Mouse (Mus musculus) erythroblast, adult 5-6 weeks (primary cell): ENCODE results near the gene En2. TPM values are rescaled to one million over a fixed set of nuclear protein-coding genes. Genes with fewer than 3 reads are reported as not detected.

Experiments used
- ATAC-seq: replicated peaks from 2 replicates; pipeline ENCODE4 v1.8.0; 2016; ENCODE audit warnings: moderate number of reproducible peaks, mild to moderate bottlenecking, moderate TSS enrichment, inconsistent platforms; ENCODE audit not compliant: poor library complexity, low FRiP score, severe bottlenecking
- total RNA-seq, 2 experiments: library from RNA; stranded (forward) in 1 of 2; stranded (reverse) in 1 of 2; fragments of 150-400 nt in 1 of 2; fragments of 200-764, 138-1000 nt in 1 of 2; gene quantifications; 2 replicates each; pipeline versions ENCODE4 v1.2.3 to v1.2.4; 2015 to 2017; ENCODE audit warnings: low replicate concordance in 2 of 2

The En2 gene
- total RNA-seq, 2 experiments from 2014 or later, result not detected

DNA sequence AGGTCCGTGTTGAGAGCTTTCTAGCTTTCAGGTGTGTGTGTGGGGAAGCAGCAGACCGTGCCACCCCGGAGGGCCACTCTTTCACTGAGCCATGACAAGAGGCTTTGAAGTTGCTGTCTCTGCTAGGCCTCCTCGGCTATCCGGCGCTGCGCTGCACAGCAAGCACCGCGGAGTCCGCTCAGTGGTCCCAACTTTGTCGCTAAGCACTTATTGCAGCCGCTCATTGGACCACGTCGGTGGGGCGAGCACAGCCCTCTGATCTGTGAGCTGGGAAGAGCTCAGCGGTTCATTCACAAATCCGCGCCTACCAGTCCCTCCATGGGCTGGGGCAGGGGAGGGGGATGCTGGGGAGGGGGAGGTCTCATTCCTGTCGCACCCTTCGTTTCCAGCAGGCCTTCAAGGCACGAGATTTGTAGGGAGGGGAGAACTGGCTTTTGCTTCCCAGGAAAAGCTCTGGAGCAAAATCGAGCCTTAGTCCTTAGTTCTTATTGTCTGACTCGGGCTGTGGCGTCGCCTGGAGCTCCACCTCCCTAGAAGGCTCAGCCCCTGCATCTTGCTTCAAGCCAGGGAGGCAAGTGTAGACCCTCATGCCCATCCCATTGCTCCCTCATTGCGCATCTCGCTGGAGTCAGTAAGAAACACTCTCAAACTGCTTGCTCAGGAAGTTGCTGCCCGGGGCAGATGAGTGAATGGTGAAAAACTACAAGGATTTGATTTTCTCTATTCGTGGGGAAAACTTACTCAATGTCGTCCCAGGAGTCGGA is 7.0 kb upstream of the En2 start:
- no peak for ATAC-seq

DNA sequence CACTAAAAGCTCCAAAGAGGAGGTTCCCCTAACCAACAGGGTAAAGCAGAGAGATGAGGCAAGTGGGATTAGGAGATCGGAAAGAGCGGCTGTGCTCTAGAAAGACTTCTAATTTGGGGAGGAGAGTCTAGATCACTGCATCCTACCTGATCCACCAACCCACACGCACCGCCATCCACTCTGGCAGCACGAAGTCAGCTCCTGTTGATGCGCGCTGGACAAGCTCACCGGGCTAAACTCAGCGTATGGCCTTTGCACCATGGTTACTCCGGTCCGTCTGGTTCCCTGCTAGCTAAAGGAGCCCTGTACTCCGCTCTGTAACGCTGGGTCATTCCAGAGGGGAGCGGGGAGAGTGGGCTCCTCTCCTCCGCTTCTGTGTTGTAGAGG is 6.4 kb upstream of the En2 start:
- no peak for ATAC-seq

DNA sequence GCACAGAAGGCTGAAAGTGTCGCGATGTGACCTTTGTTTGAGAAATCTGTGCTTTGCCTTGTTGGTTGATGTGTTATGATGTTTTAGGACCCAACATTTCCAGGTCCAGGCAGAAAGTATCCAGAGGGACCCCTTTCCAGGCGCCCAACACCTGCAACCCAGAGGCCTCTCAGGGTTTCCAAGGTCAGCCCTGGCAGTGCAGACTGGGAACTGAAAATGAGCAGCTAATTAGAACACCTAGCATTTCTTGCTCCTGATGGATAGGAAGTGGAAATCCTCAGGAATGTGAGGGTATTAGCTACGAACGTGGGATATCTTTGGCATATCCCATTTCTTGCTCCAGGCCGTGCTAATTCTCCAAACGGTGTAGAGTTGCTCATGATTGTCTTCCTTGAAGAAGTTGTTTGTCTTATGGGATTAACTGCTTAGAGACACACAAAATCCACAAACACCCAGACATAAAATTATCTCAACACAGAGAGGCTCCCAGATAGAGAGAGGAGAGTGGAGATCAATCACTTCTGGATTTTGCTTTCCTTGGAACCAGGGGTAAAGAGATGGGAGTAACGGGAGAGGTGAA is 5.5 kb upstream of the En2 start:
- ATAC-seq, result no peak

DNA sequence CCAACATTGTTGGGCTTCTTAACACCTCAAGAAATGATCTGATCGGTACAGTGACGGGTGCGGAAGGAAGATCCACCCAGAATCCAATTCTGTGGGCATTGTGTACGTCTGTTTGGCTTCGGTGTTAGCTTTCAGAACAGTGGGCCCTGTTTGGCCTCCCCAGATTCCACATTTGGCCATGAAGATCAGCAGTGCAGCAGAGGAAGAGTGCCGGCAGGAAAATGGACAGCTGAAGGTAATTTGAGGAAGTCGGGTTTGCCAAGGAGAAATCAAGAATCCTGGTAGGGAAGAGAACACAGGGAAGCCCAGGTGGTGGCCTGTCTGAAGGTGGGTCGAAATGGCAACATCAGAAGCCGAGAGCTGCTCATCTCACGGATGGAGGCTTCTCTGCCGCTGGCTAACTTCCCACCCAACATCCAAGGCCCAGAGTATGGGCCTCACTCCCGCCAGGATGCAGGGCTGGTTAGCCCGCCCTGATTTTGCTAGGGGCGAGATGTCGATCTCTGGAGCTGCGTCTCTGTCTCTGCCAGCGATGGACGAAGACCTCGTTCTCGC is 4.0 kb upstream of the En2 start:
- no peak for ATAC-seq

DNA sequence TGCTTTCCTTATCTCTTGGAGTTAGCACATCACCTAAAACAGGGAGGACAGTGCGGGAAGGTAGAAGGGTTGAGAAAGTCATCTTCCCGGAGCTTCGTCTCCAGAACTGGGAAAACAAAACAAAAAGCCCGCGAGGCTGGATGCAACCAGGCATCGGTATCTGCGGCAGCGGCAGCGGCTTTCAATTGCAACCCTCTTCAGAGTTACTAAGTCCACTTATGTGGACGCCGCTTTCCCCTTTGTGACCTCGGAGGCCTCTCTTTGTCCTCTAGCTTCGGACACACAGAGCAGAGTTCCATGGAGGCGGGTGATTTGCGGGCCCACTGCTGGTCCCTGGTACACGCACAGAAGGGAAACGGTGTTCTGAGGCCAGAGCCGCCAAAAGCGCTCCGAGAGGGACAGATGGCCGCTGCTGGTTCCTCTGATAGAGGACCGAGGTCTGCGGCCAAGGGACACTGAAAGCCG is 3.5 kb upstream of the En2 start:
- ATAC-seq, result no peak

DNA sequence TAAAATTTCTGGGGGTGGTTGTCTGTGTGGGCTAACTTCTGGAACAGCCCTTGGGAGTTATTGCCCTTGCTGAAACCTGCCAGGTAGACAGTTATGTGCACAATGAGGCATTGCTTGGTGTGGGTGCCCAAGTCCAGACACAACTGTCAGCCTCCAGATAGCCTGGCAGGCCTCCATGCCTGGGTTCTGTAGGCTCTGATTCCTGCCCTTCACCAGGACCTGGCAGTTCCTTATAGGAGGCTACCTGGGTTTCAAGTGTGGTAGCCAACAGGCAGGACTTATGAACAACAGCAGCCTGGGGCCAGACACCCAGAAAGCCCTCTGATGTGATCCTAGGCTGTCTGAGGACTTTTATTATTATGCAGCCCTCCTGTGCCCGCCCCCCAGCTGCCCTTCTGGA is 1.6 kb upstream of the En2 start:
- ATAC-seq, result no peak

DNA sequence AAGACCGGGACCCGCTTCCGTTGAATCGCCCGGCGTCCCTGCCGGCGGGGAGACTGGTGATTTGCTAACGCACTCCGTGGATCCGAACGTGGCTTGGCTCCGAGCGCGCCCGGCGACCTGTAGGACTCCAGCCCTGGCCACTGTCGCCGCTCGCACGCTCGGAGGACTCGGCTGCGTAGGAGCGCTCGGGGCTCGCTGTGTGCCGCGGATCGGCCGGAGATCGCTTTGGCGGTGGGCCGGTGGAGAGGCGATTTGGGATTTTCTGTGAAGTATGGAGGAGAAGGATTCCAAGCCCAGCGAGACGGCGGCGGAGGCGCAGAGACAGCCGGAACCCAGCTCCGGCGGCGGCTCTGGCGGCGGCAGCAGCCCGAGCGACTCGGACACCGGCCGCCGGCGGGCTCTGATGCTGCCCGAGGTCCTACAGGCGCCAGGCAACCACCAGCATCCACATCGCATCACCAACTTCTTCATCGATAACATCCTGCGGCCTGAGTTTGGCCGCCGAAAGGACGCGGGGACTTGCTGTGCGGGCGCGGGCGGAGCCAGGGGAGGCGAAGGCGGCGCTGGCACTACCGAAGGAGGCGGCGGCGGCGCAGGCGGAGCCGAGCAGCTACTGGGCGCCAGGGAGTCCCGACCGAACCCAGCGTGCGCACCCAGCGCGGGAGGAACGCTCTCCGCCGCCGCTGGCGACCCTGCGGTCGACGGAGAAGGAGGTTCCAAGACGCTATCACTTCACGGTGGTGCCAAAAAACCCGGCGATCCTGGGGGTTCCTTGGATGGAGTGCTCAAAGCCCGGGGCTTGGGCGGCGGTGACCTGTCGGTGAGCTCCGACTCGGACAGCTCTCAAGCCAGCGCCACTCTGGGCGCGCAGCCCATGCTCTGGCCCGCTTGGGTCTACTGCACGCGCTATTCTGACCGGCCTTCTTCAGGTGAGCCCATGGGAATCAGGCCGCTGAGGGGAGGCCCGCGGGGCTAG is 1.1 kb downstream of the En2 start:
- no peak for ATAC-seq

DNA sequence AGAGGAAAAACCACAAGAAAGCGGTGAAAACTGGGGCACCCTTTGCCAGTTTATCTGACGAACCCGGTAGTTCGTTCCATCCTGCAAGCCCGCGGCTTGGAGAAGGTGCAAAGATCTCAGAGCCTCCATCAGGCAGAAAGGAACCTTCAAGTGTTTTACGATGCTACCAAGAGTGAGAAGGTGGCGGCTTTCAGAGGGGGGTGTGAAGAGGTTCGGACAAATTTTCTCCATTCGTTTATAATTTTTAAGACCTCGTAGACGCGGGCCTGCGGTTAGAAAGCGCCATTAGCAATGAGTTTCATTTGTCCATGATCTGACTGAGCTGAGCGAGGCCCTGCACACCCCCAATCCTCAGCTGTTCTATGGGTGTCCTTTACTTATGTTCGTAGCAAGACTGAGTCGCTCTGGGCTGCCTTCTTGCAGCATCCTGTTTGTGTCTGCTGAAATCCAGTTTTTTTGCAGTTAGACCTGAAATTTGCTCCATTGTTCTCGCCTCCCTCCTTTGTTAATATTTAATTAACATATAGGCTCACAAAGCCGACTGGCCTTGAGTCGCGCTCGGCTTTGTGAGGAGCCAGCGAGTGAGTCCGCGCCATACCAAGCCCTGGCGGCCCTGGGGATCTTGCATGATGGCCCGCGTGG is 2.2 kb downstream of the En2 start:
- no peak for ATAC-seq

DNA sequence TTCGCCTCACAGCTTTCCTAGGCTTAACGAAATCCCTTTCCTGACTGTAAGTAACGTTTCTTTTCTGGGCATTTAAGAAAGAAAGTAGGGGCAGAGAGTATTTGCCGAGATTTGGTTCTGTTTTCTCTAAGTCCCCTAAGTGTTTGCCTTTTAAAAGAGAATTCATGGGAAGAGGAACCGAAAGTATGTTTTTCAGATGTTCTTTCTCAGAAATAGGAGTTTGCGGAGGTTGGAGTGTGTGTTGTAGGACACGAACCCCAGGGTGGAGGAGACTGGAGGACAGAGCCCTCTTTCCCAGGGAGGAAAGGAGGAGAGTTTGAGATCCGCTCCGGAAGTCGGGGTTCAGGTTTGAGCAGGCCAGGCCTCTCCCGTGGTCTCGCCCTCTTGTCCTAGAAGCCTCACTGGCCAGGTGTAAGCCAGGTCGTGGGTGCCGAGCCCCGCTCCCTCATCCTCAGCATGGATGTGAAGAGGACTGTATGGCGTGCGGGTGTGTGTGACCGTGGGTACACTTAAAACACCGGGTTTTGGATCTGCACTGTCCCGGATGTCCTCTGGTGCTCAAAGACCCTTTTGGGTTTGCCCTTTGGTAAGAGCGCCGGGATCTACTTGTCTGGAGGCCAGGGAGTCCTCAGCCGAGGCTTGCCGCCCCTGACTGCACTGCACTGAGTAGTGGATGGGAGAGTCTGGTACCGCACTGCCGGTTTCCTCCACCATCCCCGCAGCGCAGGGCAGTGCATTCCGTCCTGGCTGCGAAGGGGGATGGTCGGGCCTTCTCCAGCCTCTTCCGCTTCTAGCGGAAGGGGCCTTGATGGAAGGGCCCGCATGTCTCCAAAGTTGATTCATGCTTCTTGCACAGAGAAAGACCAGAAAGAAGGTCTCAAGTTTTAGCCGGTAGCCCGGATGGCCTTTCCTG is 3.0 kb downstream of the En2 start:
- no peak for ATAC-seq

DNA sequence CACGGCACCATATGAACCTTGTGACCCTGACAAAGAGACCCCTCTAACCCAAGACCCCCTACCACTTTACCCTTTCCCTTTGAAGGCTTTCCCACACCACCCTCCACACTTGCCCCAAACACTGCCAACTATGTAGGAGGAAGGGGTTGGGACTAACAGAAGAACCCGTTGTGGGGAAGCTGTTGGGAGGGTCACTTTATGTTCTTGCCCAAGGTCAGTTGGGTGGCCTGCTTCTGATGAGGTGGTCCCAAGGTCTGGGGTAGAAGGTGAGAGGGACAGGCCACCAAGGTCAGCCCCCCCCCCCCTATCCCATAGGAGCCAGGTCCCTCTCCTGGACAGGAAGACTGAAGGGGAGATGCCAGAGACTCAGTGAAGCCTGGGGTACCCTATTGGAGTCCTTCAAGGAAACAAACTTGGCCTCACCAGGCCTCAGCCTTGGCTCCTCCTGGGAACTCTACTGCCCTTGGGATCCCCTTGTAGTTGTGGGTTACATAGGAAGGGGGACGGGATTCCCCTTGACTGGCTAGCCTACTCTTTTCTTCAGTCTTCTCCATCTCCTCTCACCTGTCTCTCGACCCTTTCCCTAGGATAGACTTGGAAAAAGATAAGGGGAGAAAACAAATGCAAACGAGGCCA is 3.8 kb downstream of the En2 start:
- no peak for ATAC-seq

DNA sequence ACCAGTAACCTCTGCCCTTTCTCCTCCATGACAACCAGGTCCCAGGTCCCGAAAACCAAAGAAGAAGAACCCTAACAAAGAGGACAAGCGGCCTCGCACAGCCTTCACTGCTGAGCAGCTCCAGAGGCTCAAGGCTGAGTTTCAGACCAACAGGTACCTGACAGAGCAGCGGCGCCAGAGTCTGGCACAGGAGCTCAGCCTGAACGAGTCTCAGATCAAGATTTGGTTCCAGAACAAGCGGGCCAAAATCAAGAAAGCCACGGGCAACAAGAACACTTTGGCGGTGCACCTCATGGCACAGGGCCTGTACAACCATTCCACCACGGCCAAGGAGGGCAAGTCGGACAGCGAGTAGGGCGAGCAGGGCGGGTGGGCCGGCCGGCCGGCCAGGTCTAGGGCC is 4.6 kb downstream of the En2 start:
- ATAC-seq, result no peak

DNA sequence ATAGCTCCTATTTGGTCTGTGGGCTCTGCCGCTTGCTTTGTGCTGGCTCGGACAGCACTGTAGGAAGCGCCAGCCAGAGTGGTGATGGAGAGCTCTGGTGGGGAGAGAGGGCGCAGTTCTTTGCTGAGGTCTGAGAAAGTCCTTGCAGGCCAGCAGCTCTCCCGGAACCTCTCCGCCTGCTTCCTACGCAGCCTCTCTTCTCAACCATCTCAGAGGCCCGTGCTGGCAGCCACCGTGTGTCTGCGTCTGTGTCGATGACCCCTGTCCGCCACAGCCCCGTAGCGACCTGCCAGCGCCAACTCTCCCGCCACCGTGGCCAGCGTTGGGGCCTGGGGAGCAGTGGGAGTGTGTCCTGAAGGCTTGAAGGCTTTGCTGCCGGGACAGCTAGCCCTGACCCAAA is 5.4 kb downstream of the En2 start:
- ATAC-seq, result no peak

DNA sequence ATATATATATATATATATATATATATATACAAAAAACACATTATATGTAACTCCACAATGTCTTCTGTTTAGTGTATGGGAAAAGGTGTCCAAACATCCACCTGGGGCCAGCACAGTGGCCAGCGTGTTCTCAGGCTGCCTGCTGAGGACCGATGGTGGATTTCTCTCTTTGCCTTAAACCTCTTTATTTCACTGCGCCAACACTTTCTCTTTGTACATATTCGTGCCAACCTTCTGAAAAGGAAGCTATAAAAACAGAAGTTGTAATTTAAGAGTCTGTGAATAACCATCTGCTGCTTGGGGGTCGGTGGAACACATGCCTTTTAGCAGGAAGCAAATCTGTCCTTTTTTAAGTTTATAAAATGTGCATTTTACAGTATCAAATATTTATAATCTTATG is 6.2 kb downstream of the En2 start:
- ATAC-seq, result no peak

DNA sequence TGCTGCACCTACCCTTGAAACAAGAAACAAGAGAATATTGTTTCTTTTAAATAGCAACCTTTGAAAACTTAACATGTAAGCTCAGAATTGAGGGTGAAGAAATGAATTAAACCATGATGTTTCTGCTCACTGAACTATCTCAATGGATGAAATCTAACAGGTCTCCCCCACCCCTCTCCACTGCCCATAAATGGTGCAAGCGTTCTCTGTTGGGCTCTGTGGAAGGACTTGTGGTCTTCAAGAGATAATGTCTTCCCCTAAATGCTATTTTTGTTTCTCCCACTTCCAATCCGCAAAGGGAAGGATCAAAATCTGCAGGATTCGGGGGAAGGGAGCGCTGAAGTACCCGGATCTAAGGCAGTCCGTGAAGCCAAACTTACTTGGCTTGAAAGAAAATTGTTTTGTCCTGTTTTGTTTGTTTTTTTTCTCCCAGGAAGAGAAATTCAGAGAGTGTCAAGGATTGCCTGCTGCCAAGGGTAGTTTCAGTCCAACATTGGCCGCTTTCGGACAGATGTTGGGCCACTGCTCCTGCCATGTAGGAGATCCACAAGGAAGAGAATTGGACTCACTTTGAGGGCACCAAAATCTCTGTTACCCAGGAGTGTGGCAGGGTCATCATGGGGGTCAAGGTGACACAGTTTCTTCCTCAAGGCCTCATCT is 6.9 kb downstream of the En2 start:
- ATAC-seq, result no peak

DNA sequence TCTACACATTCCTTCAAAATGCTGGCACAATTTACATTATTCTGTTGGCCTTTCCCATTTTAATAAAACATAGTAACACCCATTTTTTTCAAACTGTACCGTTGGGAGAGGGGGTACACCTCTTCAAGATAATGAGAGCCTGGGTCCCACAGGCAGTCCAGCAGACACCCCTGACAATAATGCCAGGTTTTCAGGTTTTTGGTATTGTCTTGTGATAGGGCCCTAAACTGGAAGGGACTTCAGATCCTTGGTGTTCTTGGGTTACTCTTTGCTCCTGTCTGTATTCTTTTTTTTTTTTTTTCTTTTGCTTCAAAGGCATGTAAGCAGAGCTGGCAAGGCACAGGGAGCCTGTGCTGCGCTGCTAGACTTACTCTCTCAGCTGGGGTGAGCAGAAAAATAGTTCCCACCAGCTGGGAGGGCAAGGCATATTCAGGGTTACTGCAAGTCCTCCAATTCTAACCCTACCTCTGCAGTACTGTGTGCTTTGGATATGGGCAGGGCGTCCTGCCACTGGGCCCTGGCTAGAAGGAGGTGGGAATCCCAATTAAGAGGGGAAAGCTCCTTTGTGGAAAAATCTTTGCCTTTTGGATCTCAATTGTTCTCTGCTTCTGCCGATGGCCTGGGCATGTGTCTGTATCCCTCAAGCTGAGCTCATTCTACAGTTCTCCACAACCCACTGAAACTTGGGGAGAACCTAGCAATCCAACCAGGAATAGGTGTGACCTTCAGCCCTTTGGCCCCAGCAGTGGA is 7.6 kb downstream of the En2 start:
- no peak for ATAC-seq

DNA sequence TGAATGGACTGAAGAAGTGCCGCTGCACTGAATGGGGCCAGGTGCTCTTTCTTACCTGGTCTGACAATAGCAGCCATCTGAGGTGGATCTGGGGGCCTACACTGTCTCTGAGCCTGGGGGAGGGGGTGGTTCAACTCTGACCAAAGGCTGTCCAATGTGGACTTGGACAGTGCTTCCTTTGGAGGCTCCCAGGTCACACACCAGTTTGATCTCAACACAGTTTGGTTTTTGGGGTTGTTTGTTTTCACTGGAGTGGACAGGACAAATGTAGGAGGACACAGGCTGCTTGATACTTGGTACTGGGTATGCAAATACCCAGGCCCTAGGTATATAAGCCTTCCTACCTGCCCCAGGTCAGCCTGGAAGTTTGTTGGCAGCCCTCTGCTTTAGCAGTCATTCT is 8.2 kb downstream of the En2 start:
- no peak for ATAC-seq

DNA sequence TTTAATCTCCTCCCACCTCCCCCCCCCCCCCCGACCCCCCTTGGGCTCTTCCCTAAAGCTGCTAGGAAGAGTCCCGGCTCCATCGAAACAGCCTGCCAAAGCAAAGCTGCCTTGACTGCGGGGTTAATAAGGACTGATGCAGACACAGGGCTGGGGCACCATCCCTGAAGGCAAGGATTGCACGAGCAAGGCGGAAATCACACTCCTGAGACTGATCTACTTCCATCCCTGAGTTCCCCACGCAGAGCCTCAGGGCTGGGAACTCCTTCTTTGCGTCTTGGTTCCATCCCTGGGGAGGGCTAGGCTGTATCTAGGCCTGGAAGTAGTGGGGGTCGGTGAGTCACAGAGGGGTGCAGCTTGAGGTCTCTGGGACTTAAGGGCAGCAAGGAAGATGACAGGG is 8.6 kb downstream of the En2 start:
- ATAC-seq, result no peak
